Mouse (Mus musculus) CH12.LX (cell line): ENCODE data around the gene Mrpl23. TPM values are rescaled to one million over a fixed set of nuclear protein-coding genes. Genes with fewer than 3 reads are reported as not detected.
A peak's percentile ranks its signal among the peaks of the same experiment; 100 is the strongest.

Experiments used
- DNase-seq: peaks from one replicate; pipeline ENCODE4 v3.0.0-alpha.2; 2013; ENCODE audit errors: extremely low read depth
- H3K27ac ChIP-seq: 2 replicates; pipeline ENCODE4 v1.5.1; 2012; ENCODE audit warnings: low read depth, mild to moderate bottlenecking, control low read depth, moderate library complexity; ENCODE audit not compliant: insufficient read depth
- H3K27me3 ChIP-seq: replicated peaks from 2 replicates; pipeline ENCODE3; 2012; ENCODE audit warnings: inconsistent platforms
- H3K36me3 ChIP-seq, 2 experiments: replicated peaks in 1 of 2; 2 replicates each; pipeline versions ENCODE3 to v1.6.1; 2012; ENCODE audit warnings: inconsistent platforms in 1 of 2, low read length in 1 of 2, mild to moderate bottlenecking in 1 of 2, mixed read lengths in 1 of 2, moderate library complexity in 1 of 2; ENCODE audit not compliant: control insufficient read depth in 1 of 2, insufficient read depth in 1 of 2
- H3K4me1 ChIP-seq, 2 experiments: 2 replicates each; pipeline ENCODE4 v1.6.1; 2012; ENCODE audit warnings: inconsistent platforms in 1 of 2, moderate library complexity in 1 of 2; ENCODE audit not compliant: insufficient read depth in 2 of 2, control insufficient read depth in 1 of 2
- H3K4me2 ChIP-seq: 2 replicates; pipeline ENCODE4 v1.6.1; 2012; ENCODE audit warnings: low read depth, mild to moderate bottlenecking, control low read depth; ENCODE audit not compliant: poor library complexity, insufficient read depth, severe bottlenecking
- H3K4me3 ChIP-seq, 3 experiments: fragments of 150-350 bp in 1 of 3; sonication (generic) in 1 of 3; replicated peaks in 1 of 3; 2 replicates each; pipeline versions ENCODE3 to v1.5.1; 2011 to 2012; ENCODE audit warnings: low read depth in 2 of 3, low read length in 2 of 3, mild to moderate bottlenecking in 2 of 3, moderate library complexity in 2 of 3, control low read depth in 1 of 3, improper control_type of control experiment in 1 of 3, inconsistent platforms in 1 of 3, mixed read lengths in 1 of 3; ENCODE audit not compliant: poor library complexity in 1 of 3
- H3K79me2 ChIP-seq: replicated peaks from 2 replicates; pipeline ENCODE4 v1.6.1; 2012; ENCODE audit warnings: mild to moderate bottlenecking, moderate library complexity; ENCODE audit not compliant: control insufficient read depth, poor library complexity, insufficient read depth, severe bottlenecking; ENCODE audit errors: extremely low read depth
- H3K9ac ChIP-seq: 2 replicates; pipeline ENCODE4 v1.6.1; 2012; ENCODE audit warnings: low read depth, mild to moderate bottlenecking, control low read depth, moderate library complexity; ENCODE audit not compliant: insufficient read depth
- H3K9me3 ChIP-seq: replicated peaks from 2 replicates; pipeline ENCODE3; 2012; ENCODE audit warnings: low read length, inconsistent platforms, mixed read lengths
- CHD2 ChIP-seq: IDR thresholded peaks from 2 replicates; pipeline ENCODE4 v1.6.1; 2011; ENCODE audit warnings: low read length, improper control_type of control experiment
- CTCF ChIP-seq, 2 experiments: IDR thresholded peaks in 1 of 2; conservative IDR thresholded peaks in 1 of 2; 2 replicates each; pipeline ENCODE4 v1.5.1; 2011 to 2012; ENCODE audit warnings: low read depth in 2 of 2, low read length in 2 of 2, improper control_type of control experiment in 1 of 2, inconsistent platforms in 1 of 2, mild to moderate bottlenecking in 1 of 2, moderate library complexity in 1 of 2
- EP300 ChIP-seq: IDR thresholded peaks from 2 replicates; pipeline ENCODE4 v1.6.1; 2011; ENCODE audit warnings: low read length, improper control_type of control experiment
- ETS1 ChIP-seq: conservative IDR thresholded peaks from 2 replicates; pipeline ENCODE4 v1.6.1; 2012; ENCODE audit warnings: low read depth, mild to moderate bottlenecking, inconsistent platforms, low read length, improper control_type of control experiment, moderate library complexity
- GABPA ChIP-seq: IDR thresholded peaks from 2 replicates; pipeline ENCODE4 v1.6.1; 2012; ENCODE audit warnings: low read depth, low read length, improper control_type of control experiment, inconsistent platforms; ENCODE audit not compliant: insufficient replicate concordance
- HCFC1 ChIP-seq: IDR thresholded peaks from 2 replicates; pipeline ENCODE4 v1.6.1; 2012; ENCODE audit warnings: low read depth, mild to moderate bottlenecking, inconsistent platforms, low read length, improper control_type of control experiment
- JUN ChIP-seq: IDR thresholded peaks from 2 replicates; pipeline ENCODE4 v1.6.1; 2011; ENCODE audit warnings: low read depth, mild to moderate bottlenecking, low read length, improper control_type of control experiment, moderate library complexity; ENCODE audit not compliant: insufficient read depth
- MAFK ChIP-seq: IDR thresholded peaks from 2 replicates; pipeline ENCODE4 v1.6.1; 2011; ENCODE audit warnings: low read length, improper control_type of control experiment; ENCODE audit not compliant: insufficient replicate concordance
- MAZ ChIP-seq: IDR thresholded peaks from 2 replicates; pipeline ENCODE4 v1.6.1; 2012; ENCODE audit warnings: low read depth, mild to moderate bottlenecking, inconsistent platforms, low read length, improper control_type of control experiment, moderate library complexity
- MEF2A ChIP-seq: IDR thresholded peaks from 2 replicates; pipeline ENCODE4 v1.6.1; 2014; ENCODE audit warnings: low read depth, mild to moderate bottlenecking, inconsistent platforms, low read length, improper control_type of control experiment, borderline replicate concordance
- MYC ChIP-seq: IDR thresholded peaks from 2 replicates; pipeline ENCODE4 v1.6.1; 2011; ENCODE audit warnings: low read depth, mild to moderate bottlenecking, improper control_type of control experiment, low read length
- NELFE ChIP-seq: IDR thresholded peaks from 2 replicates; pipeline ENCODE4 v1.6.1; 2011; ENCODE audit warnings: low read depth, low read length, improper control_type of control experiment
- NRF1 ChIP-seq: IDR thresholded peaks from 2 replicates; pipeline ENCODE4 v1.6.1; 2014; ENCODE audit warnings: low read depth, mild to moderate bottlenecking, inconsistent platforms, low read length, improper control_type of control experiment, moderate library complexity
- PAX5 ChIP-seq: IDR thresholded peaks from 2 replicates; pipeline ENCODE4 v1.6.1; 2012; ENCODE audit warnings: low read length, inconsistent platforms, mixed read lengths
- POLR2A ChIP-seq: IDR thresholded peaks from 2 replicates; pipeline ENCODE4 v1.6.1; 2011; ENCODE audit warnings: low read depth, mild to moderate bottlenecking, improper control_type of control experiment, low read length
- RAD21 ChIP-seq: IDR thresholded peaks from 2 replicates; pipeline ENCODE4 v1.6.1; 2011; ENCODE audit warnings: low read depth, mild to moderate bottlenecking, low read length, improper control_type of control experiment, moderate library complexity
- SMC3 ChIP-seq: IDR thresholded peaks from 2 replicates; pipeline ENCODE4 v1.6.1; 2011; ENCODE audit warnings: low read depth, low read length, improper control_type of control experiment
- TCF12 ChIP-seq: IDR thresholded peaks from 2 replicates; pipeline ENCODE4 v1.6.1; 2014; ENCODE audit warnings: low read depth, mild to moderate bottlenecking, inconsistent platforms, low read length, improper control_type of control experiment
- UBTF ChIP-seq: IDR thresholded peaks from 2 replicates; pipeline ENCODE4 v1.6.1; 2012; ENCODE audit warnings: low read depth, mild to moderate bottlenecking, inconsistent platforms, low read length, improper control_type of control experiment, moderate library complexity
- ZC3H11A ChIP-seq: IDR thresholded peaks from 2 replicates; pipeline ENCODE4 v1.6.1; 2012; ENCODE audit warnings: low read depth, mild to moderate bottlenecking, inconsistent platforms, low read length, improper control_type of control experiment
- ZKSCAN1 ChIP-seq: IDR thresholded peaks from 2 replicates; pipeline ENCODE4 v1.6.1; 2012; ENCODE audit warnings: low read depth, inconsistent platforms, low read length, improper control_type of control experiment, borderline replicate concordance
- ZMIZ1 ChIP-seq: IDR thresholded peaks from 2 replicates; pipeline ENCODE4 v1.6.1; 2012; ENCODE audit warnings: low read depth, mild to moderate bottlenecking, inconsistent platforms, low read length, improper control_type of control experiment
- ZNF384 ChIP-seq: IDR thresholded peaks from 2 replicates; pipeline ENCODE4 v1.6.1; 2012; ENCODE audit warnings: low read depth, low read length, improper control_type of control experiment, inconsistent platforms
- dilution Hi-C: fragments of 300-500 bp; cut with MboI; formaldehyde crosslinking; loops from 2 replicates; pipeline ENCODE4 v1.14.3; 2020; ENCODE audit warnings: low sequenced_read_pairs; ENCODE audit not compliant: extremely low pct_unique_long_range_greater_than_20kb, extremely low pct_ligation_motif_present
- in situ Hi-C: fragments of 300-500 bp; cut with MboI; formaldehyde crosslinking; loops from 3 replicates; pipeline ENCODE4 v1.14.3; 2019; ENCODE audit warnings: low sequenced_read_pairs, low pct_ligation_motif_present, low pct_unique_long_range_greater_than_20kb, mixed read lengths
- polyA plus RNA-seq: library from polyadenylated mRNA; unstranded; fragments of >175 nt; gene quantifications from 2 replicates; pipeline ENCODE4 v1.2.1, GENCODE M21; 2012; ENCODE audit warnings: low read depth; ENCODE audit not compliant: insufficient read length
- total RNA-seq, 2 experiments: library from RNA; depleted of rRNA; stranded (reverse); fragments of 300-350 nt in 1 of 2; fragments of >200 nt in 1 of 2; gene quantifications; 2 replicates each; pipeline ENCODE4 v1.2.3; 2012 to 2014

Mrpl23 gene
- total and polyA plus RNA-seq, 3 experiments: 8.3 to 71.2 (median 70.8) TPM

GRCm38 (mm10) chr7:142499010-142499721 lies 33.3 kb upstream of the Mrpl23 start:
- in situ Hi-C loops (loop anchor here (5.0 kb wide), 1 partner anchor 57 kb away; the partner anchor contains the start of gene Tnni2), dilution Hi-C loops (no loop called here)
- TF ChIP-seq TCF12 (no peak), EP300 (no peak), POLR2A (no peak), CTCF (conservative IDR thresholded peaks at IDR 0.05 in 1 of 2, IDR thresholded peaks at IDR 0.05 in 1 of 2; ENCODE audit: low read depth in 2 of 2, low read length in 2 of 2) (no peak), NELFE (no peak), RAD21 (no peak), MYC (no peak), MAFK (no peak), CHD2 (no peak), JUN (no peak), SMC3 (no peak), ZMIZ1 (no peak)
- no peak overlapping the region for H3K4me3 ChIP-seq
- no peaks in the 10 kb centered on the region for H3K27me3 ChIP-seq
- H3K36me3 ChIP-seq: peaks cover 20 to 48% of the 10 kb centered on the region in 2 experiments
- DNase-seq: no peak
- no peak overlapping the region for H3K9ac ChIP-seq
- no peak overlapping the region for H3K27ac ChIP-seq
- H3K4me2 ChIP-seq: no peak overlapping the region
- peaks cover 14 to 86% of the 10 kb centered on the region in 2 experiments for H3K4me1 ChIP-seq
- no peaks in the 10 kb centered on the region for H3K9me3 ChIP-seq
- H3K79me2 ChIP-seq: no peaks in the 10 kb centered on the region

- Histone ChIP-seq H3K79me2 (no peaks in the 10 kb centered on the region), H3K4me2 (no peak overlapping the region), H3K36me3 (peaks cover 12 to 40% of the 10 kb centered on the region in 2 experiments), H3K9me3 (no peaks in the 10 kb centered on the region), H3K27me3 (no peaks in the 10 kb centered on the region), H3K9ac (no peak overlapping the region), H3K27ac (no peak overlapping the region), H3K4me3 (no peak overlapping the region), H3K4me1 (peaks cover 14 to 95% of the 10 kb centered on the region in 2 experiments)
- DNase-seq: peak; percentile 51
- dilution Hi-C loops (no loop called here), in situ Hi-C loops (no loop called here)
- no peak for TF ChIP-seq NRF1
- TF ChIP-seq MEF2A: peak; percentile 83
- TF ChIP-seq MAFK: no peak
- TF ChIP-seq RAD21: no peak
- TF ChIP-seq JUN: no peak
- peak; percentile 31; the same call in 1 of the 2 replicates for TF ChIP-seq TCF12
- no peak for TF ChIP-seq UBTF
- no peak for TF ChIP-seq GABPA
- TF ChIP-seq HCFC1: no peak
- TF ChIP-seq ZNF384: no peak
- peak; percentile 43; the same call in 1 of the 2 replicates for TF ChIP-seq EP300
- TF ChIP-seq ZMIZ1: no peak
- TF ChIP-seq CTCF (conservative IDR thresholded peaks at IDR 0.05 in 1 of 2, IDR thresholded peaks at IDR 0.05 in 1 of 2; ENCODE audit: low read depth in 2 of 2, low read length in 2 of 2): no peak
- no peak for TF ChIP-seq ZKSCAN1
- TF ChIP-seq ZC3H11A: no peak
- no peak; the same call in 1 of the 2 replicates for TF ChIP-seq MAZ
- TF ChIP-seq MYC: no peak
- TF ChIP-seq ETS1: 0 out of 2 replicates have a peak, but pooled peaks have one; percentile 13
- no peak for TF ChIP-seq PAX5
- TF ChIP-seq CHD2: no peak
Observed at GRCm38 (mm10) chr7:142500032-142500431, 32.5 kb upstream of the Mrpl23 start.
